Mouse (Mus musculus) hindlimb bud, embryonic 11.5 days (tissue): ENCODE results near the gene Fdx1.

Experiments
- DNase-seq: peaks from one replicate; pipeline ENCODE4 v3.0.0-alpha.2; 2012; ENCODE audit warnings: low read depth, low spot score; ENCODE audit errors: extremely low spot score

The Fdx1 gene

DNA sequence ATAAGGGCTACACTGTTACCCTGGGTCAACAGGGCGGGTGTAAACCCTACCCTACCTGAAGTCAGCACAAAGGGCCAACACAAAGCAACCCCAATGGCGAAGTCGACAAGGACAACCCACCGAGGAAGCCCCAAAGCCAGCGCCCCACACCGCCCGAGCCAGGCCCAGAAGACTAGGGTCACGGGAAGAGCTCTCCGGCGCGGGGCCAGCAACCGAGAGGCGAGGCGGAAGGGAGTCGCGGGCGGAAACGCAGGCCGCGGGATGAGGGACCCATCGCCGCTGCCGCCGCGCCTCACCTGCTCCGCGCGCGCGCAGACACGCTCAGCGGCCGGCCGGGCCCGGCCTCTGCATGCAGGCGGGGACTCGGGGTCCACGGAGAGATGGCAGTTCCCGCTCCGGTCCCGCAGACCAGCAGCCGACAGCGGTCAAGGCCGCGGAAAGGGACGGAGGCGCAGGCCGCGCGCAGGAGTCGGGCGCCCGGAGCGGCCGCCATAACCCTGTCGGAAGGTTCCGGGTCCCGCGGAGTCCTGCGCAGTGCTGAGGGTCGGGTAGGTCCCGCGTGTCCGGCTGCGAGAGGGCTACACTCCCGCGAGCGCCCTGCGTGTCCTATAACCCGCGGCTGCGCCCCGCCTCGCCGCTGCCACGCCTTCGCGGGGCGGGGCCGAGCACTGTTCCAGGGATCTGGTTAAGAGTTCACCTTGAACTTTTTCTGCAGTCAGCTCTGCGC is at the start of gene Fdx1:
Gene Fdx1, minus strand, starts transcription at position 582 of the 727 bp plus-strand sequence.
- no peak for DNase-seq

DNA sequence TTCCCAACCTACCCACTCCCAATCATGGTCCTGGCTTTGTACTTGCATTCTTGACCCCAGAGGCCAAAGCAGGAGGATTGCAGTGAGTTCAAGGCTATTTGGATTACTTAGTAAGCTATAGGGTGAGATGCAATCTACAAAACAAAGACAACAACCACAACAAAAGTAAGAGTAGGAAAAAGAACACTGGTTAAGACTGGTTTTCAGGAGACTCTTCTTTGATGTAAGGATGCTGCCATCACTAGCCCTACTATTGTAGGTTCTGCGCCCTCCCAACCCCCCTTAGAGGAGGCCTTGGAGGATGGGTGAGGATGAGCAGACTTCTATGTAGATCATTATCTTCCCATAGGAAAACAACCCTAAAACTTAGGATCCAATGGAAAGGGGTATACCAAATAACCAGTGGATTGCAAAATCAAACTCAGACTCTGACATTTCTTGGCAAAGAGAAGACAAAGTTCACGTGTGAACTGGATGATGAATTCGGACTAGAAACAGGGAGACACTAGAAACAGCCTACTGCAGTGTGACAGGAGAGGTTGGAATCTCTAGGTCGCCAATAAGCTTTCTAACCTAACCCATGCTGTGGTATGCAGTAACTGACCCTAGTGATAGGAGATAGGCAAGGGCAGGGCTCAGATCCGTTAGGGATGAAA is 49.6 kb upstream of the Fdx1 start:
- DNase-seq, result no peak

GRCm38 (mm10) chr9:52012311-52012710 is 49.0 kb upstream of the Fdx1 start:
- no peak for DNase-seq

DNA sequence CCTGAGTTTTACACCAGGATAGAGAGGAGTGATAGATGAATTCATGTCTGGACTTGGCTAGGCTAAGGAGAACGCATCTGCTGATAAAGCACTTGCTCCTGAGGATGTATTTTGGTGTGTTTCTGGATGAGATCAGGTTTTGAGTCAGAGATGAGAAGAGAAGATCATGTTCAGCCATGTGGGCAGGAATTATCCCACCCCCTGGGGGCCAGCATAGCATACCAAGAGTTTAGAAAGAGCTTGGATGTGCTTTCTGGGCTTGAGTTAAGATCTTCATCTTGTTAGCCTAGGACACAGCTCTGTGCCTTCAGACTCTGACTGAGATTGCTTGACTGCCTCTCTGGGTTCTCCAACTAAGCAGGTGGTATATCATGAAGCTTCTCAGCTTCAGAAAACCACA is 45.2 kb upstream of the Fdx1 start:
- no peak for DNase-seq

DNA sequence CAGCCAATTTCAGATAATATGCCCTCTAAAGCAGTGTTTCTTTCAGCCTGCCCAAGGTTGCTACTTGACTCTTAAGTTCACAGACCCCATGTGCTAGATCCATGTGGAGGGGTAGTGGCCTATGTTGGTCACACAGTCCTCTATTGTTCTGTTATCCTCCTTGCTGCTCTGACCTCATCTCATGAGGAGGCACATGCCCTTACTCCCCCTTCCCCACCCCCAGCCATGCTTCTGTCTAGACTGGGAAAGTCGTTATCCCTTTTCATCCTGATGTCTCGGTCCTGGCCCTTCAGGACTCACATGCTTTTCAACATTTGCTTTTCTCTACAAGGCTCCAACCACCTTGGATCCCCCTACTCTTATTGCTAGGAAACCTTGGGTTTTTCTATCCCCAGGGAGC is 44.0 kb upstream of the Fdx1 start:
- DNase-seq, result no peak

- DNase-seq, result no peak
Measured at GRCm38 (mm10) chr9:52003501-52003900, 40.1 kb upstream of the Fdx1 start.

GRCm38 (mm10) chr9:51995331-51996099 is 32.2 kb upstream of the Fdx1 start:
- no peak for DNase-seq

DNA sequence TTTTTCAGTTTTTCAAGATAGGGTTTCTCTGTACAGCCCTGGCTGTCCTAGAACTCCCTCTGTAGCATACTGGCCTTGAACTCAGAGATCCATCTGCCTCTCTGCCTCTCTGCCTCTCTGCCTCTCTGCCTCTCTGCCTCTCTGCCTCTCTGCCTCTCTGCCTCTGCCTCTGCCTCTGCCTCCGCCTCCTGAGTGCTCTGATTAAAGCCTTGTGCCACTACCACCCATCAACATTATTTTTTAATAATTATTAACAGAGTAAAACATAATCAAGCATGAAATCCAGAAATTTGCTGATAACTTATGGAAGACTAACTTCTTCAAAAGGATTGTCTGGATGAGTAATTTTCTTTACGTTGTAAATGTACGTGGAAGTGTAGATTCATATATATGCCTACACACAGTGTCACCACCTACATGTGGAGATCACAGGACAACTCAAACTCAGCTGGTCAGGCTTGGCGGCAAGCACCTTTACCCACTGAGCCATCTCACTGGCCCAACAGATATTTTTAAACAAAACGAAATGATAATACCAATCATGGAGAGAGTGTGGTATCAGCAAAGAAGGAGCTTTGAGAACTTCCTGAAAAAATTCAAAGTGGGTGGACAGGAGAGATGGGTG is 31.4 kb upstream of the Fdx1 start:
- no peak for DNase-seq

DNA sequence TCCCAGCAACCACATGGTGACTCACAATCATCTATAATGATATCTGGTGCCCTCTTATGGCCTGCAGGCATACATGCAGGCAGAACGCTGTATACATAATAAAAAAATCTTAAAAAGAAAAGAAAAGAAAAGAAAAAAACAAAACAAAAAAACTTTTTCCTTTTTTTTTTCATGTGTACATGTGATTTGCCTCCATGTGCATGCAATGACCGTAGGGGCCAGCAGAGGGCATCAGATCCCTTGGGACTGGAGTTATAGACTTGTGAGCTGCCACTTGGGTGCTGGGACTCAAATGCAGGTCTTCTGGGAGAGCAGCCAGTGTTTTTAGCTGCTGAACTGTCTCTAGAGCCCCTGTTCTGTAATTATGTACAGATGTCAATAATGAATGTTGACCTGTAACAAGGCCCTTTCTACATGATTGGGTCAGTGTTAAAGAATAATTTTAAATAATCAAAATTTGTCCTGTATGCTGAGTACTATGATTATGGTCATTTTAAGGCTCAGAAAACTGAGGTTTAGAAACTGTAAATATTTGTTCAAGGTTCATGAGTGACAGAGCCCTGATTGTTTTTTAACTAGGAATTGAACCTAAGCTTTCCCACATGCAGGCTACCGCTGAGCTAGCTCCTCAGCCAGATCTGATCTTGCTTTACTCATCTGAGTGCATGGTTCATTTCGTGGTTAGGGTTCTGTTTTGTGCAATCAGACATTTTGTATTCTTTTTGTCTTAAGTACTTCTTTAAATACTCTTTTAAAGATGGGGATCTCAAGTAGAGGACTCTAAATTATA is 30.3 kb upstream of the Fdx1 start:
- no peak for DNase-seq

- DNase-seq, result no peak
Measured at GRCm38 (mm10) chr9:51991241-51991876, 28.0 kb upstream of the Fdx1 start.

- DNase-seq, result no peak
Measured at GRCm38 (mm10) chr9:51990828-51991227, 27.5 kb upstream of the Fdx1 start.

- DNase-seq, result no peak
Measured at GRCm38 (mm10) chr9:51985493-51986099, 22.2 kb upstream of the Fdx1 start.

- DNase-seq, result no peak
Measured at GRCm38 (mm10) chr9:51981131-51981530, 17.8 kb upstream of the Fdx1 start.

DNA sequence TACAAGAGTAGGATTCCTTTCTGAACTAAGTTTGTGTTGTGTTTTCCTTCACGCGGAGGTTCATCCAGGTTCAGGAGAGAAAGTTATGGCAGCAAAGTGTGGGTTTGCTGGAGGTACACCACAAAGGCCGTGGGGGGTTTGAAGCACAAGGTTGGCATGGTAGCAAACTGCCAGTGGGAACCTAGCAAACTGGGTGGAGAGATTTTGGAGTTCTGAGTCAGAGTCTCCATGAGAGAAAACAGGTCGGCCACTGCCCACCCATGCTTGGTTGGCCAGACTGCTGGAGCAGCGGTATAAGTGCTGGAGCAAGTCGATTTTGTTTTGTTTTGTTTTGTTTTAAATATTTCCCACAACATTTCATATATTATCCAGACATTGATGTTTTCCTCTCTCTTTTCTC is 15.9 kb upstream of the Fdx1 start:
- DNase-seq, result no peak

GRCm38 (mm10) chr9:51978545-51979259 is 15.3 kb upstream of the Fdx1 start:
- DNase-seq, result no peak

- peak; percentile 53 for DNase-seq
Measured at GRCm38 (mm10) chr9:51977439-51978000, 14.2 kb upstream of the Fdx1 start.

- no peak for DNase-seq
Measured at GRCm38 (mm10) chr9:51974871-51975270, 11.5 kb upstream of the Fdx1 start.

GRCm38 (mm10) chr9:51973846-51974245 is 10.5 kb upstream of the Fdx1 start:
- DNase-seq, result no peak

DNA sequence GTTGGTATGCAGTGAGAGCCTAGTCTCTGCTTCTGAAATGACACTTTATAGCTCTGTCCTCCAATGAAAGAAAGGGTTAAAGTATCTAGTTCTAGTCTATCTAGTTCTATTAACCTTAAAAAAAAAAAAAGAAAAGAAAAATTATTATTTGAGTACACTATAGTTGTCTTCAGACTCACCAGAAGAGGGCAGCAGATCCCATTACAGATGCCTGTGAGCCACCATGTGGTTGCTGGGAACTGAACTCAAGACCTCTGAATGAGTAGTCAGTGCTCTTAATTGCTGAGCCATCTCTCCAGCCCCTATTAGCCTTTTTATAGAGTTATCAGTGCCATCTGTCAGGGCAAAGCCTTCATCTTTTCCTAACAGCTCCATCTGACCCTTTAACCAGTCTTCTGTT is 3.0 kb upstream of the Fdx1 start:
- DNase-seq, result no peak
